Mouse (Mus musculus) erythroid progenitor cell, adult 5-6 weeks (primary cell): ENCODE results near the gene Ranbp1. TPM values are rescaled to one million over a fixed set of nuclear protein-coding genes. Genes with fewer than 3 reads are reported as not detected.
"Not testable (repeated sequence)": the region's sequence is repeated elsewhere in the genome, so short reads cannot be mapped to it uniquely, and the experiment has no call there.

Source experiments
- ATAC-seq: replicated peaks from 2 replicates; pipeline ENCODE4 v1.8.0; 2016; ENCODE audit warnings: moderate number of reproducible peaks, mild to moderate bottlenecking, moderate TSS enrichment, inconsistent platforms; ENCODE audit not compliant: poor library complexity, low FRiP score, severe bottlenecking
- total RNA-seq, 2 experiments: library from RNA; stranded (forward) in 1 of 2; stranded (reverse) in 1 of 2; fragments of 150-400 nt in 1 of 2; fragments of 186-747, 209-891 nt in 1 of 2; gene quantifications; 2 replicates each; pipeline versions ENCODE4 v1.2.3 to v1.2.4; 2015 to 2017; ENCODE audit warnings: low replicate concordance in 2 of 2

Gene Ranbp1
- total RNA-seq, 2 experiments from 2014 or later, result 133 to 145 TPM

GRCm38 (mm10) chr16:18211417-18212171 lies 36.9 kb downstream of the Ranbp1 start:
- ATAC-seq, result peak; percentile 64; the same call in 1 of the 2 replicates

GRCm38 (mm10) chr16:18210701-18211416 lies 37.7 kb downstream of the Ranbp1 start:
- no peak for ATAC-seq

- no peak for ATAC-seq
Observed at GRCm38 (mm10) chr16:18203430-18204091, 45.0 kb downstream of the Ranbp1 start.

- ATAC-seq, result no peak
Observed at GRCm38 (mm10) chr16:18202061-18202460, 46.5 kb downstream of the Ranbp1 start.

GRCm38 (mm10) chr16:18201620-18202019 lies 46.9 kb downstream of the Ranbp1 start:
- ATAC-seq, result no peak

- no peak for ATAC-seq
Observed at GRCm38 (mm10) chr16:18200062-18200461, 48.5 kb downstream of the Ranbp1 start.

- no peak for ATAC-seq
Observed at GRCm38 (mm10) chr16:18198365-18199098, 50.0 kb downstream of the Ranbp1 start.

- ATAC-seq, result no peak
Observed at GRCm38 (mm10) chr16:18197881-18198280, 50.7 kb downstream of the Ranbp1 start.

- not testable (repeated sequence) for ATAC-seq
Observed at GRCm38 (mm10) chr16:18195561-18195960, 53.0 kb downstream of the Ranbp1 start.

- no peak for ATAC-seq
Observed at GRCm38 (mm10) chr16:18195068-18195467, 53.5 kb downstream of the Ranbp1 start.

GRCm38 (mm10) chr16:18194208-18194985 lies 54.1 kb downstream of the Ranbp1 start:
- ATAC-seq, result no peak

GRCm38 (mm10) chr16:18191006-18191405 lies 57.5 kb downstream of the Ranbp1 start:
- ATAC-seq, result no peak

Other genes starting within 250 kb of the Ranbp1 start
- 8.4 TPM in 1 of 2 replicates, not detected in the other for gene Dgcr6, start 195.9 kb downstream of the Ranbp1 start, total RNA-seq (2015; ENCODE audit: low replicate concordance)
- gene Dgcr6, start 195.9 kb downstream of the Ranbp1 start, total RNA-seq (2017; ENCODE audit: low replicate concordance), result 2.1 TPM in 1 of 2 replicates, not detected in the other
- not detected in 2 replicates for gene Prodh, start 158.5 kb downstream of the Ranbp1 start, total RNA-seq (2015; ENCODE audit: low replicate concordance)
- gene Prodh, start 158.5 kb downstream of the Ranbp1 start, total RNA-seq (2017; ENCODE audit: low replicate concordance), result 3.4 and 5.0 TPM in 2 replicates
- gene Rtn4r, start 121.1 kb downstream of the Ranbp1 start, total RNA-seq (2015; ENCODE audit: low replicate concordance), result 1.4 TPM in 1 of 2 replicates, not detected in the other
- 1.6 TPM in 1 of 2 replicates, not detected in the other for gene Rtn4r, start 121.1 kb downstream of the Ranbp1 start, total RNA-seq (2017; ENCODE audit: low replicate concordance)
- gene Ccdc188, start 30.9 kb downstream of the Ranbp1 start, total RNA-seq (2015; ENCODE audit: low replicate concordance), result not detected in 2 replicates
- not detected in 2 replicates for gene Ccdc188, start 30.9 kb downstream of the Ranbp1 start, total RNA-seq (2017; ENCODE audit: low replicate concordance)
- 1.4 TPM in 1 of 2 replicates, not detected in the other for gene Zdhhc8, start 13.6 kb downstream of the Ranbp1 start, total RNA-seq (2015; ENCODE audit: low replicate concordance)
- 2.2 TPM in 1 of 2 replicates, not detected in the other for gene Zdhhc8, start 13.6 kb downstream of the Ranbp1 start, total RNA-seq (2017; ENCODE audit: low replicate concordance)
- gene Trmt2a, start 53 bp downstream of the Ranbp1 start, total RNA-seq (2015; ENCODE audit: low replicate concordance), result 51.2 and 52.4 TPM in 2 replicates
- gene Trmt2a, start 53 bp downstream of the Ranbp1 start, total RNA-seq (2017; ENCODE audit: low replicate concordance), result 20.2 and 30.0 TPM in 2 replicates
- gene Gm49776, start 9.6 kb upstream of the Ranbp1 start, total RNA-seq (2015; ENCODE audit: low replicate concordance), result not detected in 2 replicates
- 4.1 TPM in 1 of 2 replicates, not detected in the other for gene Gm49776, start 9.6 kb upstream of the Ranbp1 start, total RNA-seq (2017; ENCODE audit: low replicate concordance)
- gene Dgcr8, start 40.5 kb upstream of the Ranbp1 start, total RNA-seq (2015; ENCODE audit: low replicate concordance), result 121 and 133 TPM in 2 replicates
- 138 and 218 TPM in 2 replicates for gene Dgcr8, start 40.5 kb upstream of the Ranbp1 start, total RNA-seq (2017; ENCODE audit: low replicate concordance)
- gene Tango2, start 99.4 kb upstream of the Ranbp1 start, total RNA-seq (2015; ENCODE audit: low replicate concordance), result 61.3 and 62.5 TPM in 2 replicates
- gene Tango2, start 99.4 kb upstream of the Ranbp1 start, total RNA-seq (2017; ENCODE audit: low replicate concordance), result 47.2 and 51.9 TPM in 2 replicates
- gene Arvcf, start 99.5 kb upstream of the Ranbp1 start, total RNA-seq (2015; ENCODE audit: low replicate concordance), result 3.2 and 8.8 TPM in 2 replicates
- 6.2 and 22.0 TPM in 2 replicates for gene Arvcf, start 99.5 kb upstream of the Ranbp1 start, total RNA-seq (2017; ENCODE audit: low replicate concordance)
- gene Txnrd2, start 177.7 kb upstream of the Ranbp1 start, total RNA-seq (2015; ENCODE audit: low replicate concordance), result 117 and 217 TPM in 2 replicates
- 138 and 221 TPM in 2 replicates for gene Txnrd2, start 177.7 kb upstream of the Ranbp1 start, total RNA-seq (2017; ENCODE audit: low replicate concordance)
- gene Comt, start 178.1 kb upstream of the Ranbp1 start, total RNA-seq (2015; ENCODE audit: low replicate concordance), result 129 and 131 TPM in 2 replicates
- 66.4 and 67.4 TPM in 2 replicates for gene Comt, start 178.1 kb upstream of the Ranbp1 start, total RNA-seq (2017; ENCODE audit: low replicate concordance)
- 17.2 and 18.7 TPM in 2 replicates for gene Gnb1l, start 250.0 kb upstream of the Ranbp1 start, total RNA-seq (2015; ENCODE audit: low replicate concordance)
- 1.2 TPM in 1 of 2 replicates, not detected in the other for gene Gnb1l, start 250.0 kb upstream of the Ranbp1 start, total RNA-seq (2017; ENCODE audit: low replicate concordance)